Mouse (Mus musculus) ZHBTc4 (cell line): ENCODE data around the gene Gm12355.
"Not testable (repeated sequence)": the region's sequence is repeated elsewhere in the genome, so short reads cannot be mapped to it uniquely, and the experiment has no call there.

ENCODE experiments used
- DNase-seq: peaks from one replicate; pipeline ENCODE4 v3.0.0-alpha.2; 2011; ENCODE audit warnings: low read depth, low spot score

The Gm12355 gene

DNA sequence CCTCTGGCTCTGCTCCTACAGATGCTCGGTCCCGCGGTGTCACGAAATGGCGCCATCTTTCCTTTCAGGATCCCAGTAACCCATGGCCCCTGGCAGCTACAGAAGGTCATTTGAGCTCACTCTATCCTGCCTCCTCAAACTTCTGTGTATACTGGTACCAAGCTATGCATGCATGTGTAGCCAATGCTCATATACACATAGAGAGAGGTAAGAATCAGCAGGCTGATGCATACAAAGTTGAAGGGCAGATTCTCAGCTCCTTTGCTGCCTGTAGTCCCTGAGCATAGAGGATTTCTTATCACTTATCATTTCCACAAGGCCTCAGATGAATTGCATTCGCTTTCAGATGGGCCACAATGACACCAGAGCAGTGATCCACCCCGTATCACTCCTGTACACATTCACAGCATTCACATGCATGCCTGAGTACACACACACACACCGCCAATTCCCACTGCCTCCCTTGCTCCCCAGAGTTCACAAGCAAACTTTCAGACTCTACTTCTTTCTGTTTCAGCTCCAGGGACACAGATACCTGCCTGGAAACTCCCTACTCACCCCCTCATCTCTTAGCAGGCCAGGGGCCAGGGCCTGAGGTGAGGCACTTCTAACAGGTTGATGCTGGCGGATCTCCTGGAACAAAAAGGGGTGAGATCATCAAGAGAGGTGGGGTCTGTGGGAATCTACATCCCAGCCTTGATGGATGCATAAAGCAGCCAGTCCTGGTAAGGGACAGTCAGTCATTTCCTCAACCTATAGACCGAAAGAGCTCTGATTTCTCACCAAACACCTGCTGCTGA, at the start of gene Gm12355, which contains the start of gene Gsdma3:
Gene Gm12355, minus strand, starts transcription at position 51 of the 800 bp plus-strand sequence.
Gene Gsdma3, plus strand, starts transcription at position 750 of the 800 bp plus-strand sequence.
- DNase-seq = no peak

DNA sequence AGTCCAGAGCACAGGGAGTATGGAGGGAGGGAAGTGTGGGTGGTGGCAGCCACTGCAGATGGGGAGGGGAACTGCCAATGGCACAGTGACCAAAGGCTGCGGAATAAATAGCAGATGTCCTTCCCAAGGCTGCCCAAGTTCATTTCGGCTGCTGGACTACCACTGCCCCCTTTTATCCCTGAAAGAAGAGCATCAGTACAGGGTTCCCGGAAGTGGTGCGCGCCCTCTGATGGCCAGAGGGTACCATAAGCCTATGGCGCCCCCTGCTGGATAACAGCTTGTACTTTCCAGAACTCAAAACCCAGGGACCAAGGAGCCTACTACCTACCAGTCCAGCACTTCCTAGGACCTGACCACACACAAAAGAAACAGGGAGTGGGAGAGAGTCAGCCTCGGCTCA, 47.7 kb upstream of the Gm12355 start:
- DNase-seq = peak; percentile 70

DNA sequence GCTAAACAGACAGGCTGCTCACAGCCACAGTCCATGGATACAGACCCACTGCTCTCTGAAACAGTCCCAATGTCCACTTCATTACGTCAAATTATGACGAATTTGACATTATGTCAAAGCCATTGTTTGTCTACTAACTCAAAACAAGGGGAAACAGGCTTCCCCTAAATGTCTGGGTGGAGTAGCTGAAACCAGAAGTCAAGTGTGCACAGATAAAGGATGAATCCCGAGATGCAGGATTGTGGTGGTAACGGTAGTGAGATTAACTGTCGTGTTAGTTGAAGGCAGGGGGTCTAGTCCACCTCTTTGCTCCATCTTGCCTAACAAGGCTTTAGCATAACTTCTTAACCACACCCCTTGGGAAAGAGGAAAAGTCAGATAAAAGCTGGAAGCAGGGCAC, 47.0 kb upstream of the Gm12355 start:
- DNase-seq = no peak

DNA sequence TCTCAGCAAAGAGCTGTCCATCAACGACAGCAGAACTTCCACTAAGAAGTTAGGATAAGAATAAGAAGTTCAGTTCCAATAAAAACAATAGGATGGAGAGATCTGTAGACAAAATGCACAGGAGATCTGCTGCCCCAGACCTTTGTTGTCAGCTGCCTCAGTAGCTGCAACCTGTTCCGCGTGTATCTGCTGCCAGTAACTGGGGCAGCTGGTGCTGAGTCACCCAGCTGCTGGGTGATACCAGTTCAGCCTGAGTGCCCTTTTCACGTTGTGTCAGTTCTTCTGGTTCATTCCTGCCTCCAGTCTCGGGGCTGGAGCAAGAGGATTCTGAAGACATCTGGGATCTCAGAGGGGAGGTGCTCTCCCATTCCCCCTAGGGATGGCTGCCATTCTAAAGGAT, 46.4 kb upstream of the Gm12355 start:
- DNase-seq = no peak

DNA sequence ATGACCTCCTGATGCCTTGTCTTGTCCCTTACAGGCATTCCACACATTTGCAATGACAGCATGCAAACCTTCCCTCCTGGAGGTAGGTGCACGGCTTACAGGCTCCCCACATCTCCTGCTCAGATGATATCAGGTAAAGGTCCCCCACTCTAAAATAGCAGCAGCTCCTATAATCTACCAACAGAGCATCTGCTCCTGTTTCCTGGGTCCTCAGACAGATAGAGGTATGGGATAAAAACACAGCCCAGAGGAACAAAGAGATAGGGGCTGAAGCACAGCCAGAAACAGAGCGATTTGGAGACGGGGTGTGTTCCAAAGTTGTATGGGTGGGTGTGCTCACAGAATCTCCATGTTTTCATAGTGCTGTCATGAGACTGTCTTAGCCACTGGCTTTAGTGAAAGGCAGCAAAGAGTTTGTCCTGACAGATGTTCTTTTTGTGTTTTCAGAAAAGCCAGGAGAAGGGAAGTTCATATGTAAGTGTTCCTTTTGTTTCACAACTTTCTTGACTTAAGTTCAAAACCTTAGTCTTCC, 45.9 kb upstream of the Gm12355 start:
- no peak for DNase-seq

DNA sequence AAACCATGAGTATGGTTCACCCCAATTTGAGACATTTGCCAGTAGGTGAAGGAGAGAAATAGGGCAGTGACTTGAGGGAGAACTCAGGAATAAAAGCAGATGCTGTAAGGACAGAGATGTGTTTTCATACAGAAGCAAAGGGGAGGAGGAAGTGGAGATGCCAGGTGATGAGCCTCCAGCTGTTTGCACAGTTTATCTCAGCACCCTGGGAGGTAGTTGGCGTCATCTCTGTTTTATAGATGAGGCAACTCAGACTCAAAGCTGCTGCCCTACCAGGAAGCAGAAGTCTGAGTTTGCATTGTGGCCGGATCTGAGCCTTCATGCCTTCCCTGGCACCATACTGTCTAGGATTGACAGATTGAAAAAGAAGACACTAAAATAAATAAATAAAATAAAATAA, 43.5 kb upstream of the Gm12355 start:
- no peak for DNase-seq

DNA sequence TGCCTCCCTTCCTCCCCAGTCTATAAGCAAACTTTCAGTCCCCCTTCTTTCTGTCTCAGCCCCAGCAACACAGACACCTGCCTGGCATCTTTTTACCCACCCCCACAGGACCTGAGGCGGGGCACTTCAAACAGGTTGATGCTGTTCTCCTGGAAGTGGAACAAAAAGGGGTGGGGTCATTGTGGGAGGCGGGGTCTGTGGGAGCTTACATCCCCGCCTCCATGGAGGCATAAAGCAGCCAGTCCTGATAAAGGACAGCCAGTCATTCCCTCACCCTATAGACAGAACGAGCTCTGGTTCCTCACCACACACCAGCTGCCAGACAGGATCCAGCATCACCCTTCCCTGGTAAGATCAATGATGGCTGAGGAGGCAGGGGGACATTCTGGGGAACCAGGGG, 38.6 kb upstream of the Gm12355 start, which contains the start of gene Gsdma:
Gene Gsdma, plus strand, starts transcription at position 261 of the 400 bp plus-strand sequence.
- peak; percentile 76 for DNase-seq

DNA sequence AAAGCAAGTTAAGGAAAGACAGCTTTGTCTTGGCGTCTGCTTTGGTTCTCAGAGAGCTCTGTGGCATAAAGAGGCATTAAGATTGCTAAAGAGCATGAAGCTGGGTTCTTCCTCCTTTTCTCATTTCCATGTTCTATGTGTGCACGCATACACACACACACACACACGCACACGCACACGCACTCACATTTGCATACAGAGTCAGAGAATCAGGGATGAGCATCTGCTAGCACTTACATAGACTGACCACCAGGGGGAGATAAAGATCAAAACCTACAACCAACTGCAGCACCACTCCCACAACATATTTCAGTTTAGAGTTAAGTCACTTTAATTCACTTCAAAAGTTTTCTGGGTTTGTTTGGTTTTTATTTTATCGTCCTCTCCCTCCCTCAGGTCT, 35.1 kb upstream of the Gm12355 start:
- peak; percentile 75 for DNase-seq

DNA sequence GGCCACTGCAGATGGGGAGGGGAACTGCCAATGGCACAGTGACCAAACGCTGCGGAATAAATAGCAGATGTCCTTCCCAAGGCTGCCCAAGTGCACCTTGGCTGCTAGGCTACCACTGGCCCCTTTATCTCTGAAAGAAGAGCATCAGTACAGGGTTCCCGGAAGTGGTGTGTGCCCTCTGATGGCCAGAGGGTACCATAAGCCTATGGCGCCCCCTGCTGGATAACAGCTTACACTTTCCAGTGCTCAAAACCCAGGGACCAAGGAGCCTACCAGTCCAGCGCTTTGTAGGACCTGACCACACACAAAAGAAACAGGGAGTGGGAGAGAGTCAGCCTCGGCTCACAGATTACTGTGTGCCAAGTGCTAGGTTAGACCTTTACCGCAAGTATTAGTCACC, 29.6 kb upstream of the Gm12355 start:
- peak; percentile 79 for DNase-seq

DNA sequence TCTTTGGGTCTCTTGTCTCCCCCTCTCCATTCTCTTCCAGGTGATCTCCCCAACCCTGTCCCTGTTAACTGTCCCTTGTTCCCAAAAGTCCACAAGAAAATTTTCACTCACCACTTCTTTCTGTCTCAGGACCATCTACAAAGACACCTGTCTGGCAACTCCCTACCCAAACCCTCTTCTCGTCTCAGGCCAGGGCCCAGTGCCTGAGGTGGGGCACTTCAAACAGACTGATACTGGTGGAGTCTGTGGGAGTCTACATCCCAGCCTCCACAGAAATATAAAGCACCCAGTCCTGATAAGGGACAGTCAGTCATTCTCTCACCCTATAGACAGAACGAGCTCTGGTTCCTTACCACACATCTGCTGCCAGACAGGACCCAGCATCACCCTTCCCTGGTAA, 21.0 kb upstream of the Gm12355 start, which contains the start of gene Gsdma2:
Gene Gsdma2, plus strand, starts transcription at position 301 of the 400 bp plus-strand sequence.
- no peak for DNase-seq

DNA sequence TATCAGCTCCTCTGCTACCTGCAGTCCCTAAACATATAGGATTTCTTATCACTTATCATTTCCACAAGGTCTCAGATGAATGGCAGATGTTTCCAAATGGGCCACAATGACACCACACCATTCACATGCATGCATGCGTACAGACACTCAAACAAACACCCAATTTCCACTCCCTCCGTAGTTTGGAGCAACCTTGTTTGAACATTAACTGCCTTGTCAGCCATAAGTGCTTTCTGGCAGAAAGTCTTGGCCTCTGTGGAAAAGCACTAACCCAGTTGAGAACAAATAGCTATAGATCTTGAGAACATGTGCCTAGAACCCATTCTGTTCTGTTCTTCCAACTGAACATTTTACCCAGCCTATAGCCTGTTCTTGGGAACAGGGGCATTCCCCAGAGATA, 20.5 kb upstream of the Gm12355 start:
- DNase-seq = no peak

DNA sequence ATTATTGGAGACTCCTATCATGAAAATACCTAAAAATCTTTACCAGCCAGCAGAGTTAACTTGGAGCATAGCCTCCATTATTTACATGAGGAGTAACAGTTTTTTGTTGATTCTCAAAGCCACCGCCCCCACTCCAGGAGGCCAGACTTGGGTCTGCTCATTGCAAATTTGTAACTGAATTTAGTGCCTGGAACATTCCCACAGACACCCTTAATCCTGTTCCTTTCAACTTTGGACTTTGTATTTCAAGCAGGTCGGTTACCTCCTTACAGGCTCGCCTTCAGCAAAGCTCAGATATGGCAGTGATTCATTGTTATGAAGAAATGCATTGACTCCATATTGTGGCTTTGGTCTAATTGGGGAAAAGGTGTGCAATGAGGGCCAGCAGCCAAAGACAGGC, 19.3 kb upstream of the Gm12355 start:
- DNase-seq = no peak

DNA sequence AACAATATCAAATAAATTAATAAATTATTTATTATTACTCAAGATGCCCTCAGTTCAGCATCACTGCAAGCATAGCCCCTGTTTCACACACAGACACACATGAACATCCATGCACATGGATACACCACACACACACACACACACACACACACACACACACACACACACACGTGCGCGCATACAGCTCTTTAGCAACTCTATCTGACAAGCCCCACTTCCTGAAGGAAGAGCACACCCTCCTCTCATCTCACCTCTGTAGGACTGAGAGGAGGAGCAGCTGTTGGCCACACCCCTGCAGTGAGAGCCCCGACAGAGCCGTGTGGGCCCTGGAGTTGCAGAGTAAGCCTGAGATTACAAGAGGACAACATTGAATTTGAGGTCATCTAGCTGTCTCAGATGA, 14.6 kb upstream of the Gm12355 start:
- peak; percentile 10 for DNase-seq

DNA sequence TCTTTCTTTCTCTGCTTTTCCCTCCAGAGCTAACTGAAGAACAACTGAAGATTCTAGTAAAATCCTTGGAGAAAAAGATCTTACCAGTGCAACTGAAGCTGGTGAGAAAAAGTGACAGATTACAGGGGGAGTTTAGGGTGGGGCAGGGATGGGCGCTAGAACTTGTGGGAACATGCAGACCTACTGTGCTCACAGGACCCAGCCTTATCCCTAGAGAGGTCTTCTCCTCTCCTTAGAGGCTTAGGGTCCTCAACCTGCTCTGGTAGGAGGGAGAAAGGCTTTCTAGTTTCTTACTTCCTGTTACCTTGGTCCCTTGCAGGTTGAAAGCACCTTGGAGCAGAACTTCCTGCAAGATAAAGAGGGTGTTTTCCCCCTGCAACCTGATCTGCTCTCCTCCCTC, 12.0 kb upstream of the Gm12355 start:
- no peak for DNase-seq

DNA sequence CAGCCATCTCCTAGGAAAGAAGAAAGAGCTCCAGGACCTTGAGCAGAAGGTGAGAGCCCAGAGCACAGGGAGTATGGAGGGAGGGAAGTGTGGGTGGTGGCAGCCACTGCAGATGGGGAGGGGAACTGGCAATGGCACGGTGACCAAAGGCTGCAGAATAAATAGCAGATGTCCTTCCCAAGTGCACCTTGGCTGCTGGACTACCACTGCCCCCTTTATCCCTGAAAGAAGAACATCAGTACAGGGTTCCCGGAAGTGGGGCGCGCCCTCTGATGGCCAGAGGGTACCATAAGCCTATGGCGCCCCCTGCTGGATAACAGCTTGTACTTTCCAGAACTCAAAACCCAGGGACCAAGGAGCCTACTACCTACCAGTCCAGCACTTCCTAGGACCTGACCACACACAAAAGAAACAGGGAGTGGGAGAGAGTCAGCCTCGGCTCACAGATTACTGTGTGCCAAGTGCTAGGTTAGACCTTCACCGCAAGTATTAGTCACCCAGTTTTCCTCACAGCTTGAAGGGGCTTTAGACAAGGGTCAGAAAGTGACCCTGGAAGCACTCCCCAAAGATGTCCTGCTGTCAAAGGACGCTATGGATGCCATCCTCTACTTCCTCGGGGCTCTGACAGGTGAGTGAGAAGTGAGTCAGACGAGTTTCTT, 10.0 kb upstream of the Gm12355 start:
- peak; percentile 55 for DNase-seq

DNA sequence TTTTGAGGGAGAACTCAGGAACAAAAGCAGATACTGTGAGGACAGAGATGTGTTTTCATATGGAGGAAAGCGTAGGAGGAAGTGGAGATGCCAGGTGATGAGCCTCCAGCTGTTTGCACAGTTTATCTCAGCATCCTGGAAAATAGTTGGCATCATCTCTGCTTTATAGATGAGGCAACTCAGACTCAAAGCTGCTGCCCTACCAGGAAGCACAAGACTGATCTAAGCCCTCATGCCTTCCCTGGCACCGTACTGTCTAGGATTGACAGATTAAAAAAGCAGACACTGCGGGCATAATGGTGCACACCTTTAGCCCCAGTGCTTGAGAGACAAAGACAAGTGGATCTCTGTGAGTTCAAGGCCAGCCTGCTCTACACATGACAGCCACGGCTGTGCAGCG, 5.2 kb upstream of the Gm12355 start:
- DNase-seq = no peak

DNA sequence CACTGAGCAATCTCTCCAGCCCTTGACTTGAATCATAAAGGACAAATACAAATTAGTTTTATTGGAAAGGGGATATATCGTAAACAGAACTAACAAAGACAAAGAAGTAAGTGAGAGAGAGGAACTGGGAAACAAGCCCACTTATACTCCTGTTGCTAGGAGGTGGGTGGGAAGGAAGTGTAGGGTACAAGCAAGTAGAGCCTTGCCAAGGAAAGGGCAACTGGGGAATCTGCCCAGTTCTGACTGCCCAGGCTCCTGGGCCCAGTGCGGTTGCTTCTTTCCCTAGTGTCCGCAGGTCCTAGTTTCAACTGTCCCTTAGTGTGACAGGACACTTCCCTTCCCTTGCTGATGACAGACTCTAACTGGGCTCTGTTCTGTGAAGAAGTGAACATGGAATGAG, 3.2 kb upstream of the Gm12355 start:
- DNase-seq = no peak

DNA sequence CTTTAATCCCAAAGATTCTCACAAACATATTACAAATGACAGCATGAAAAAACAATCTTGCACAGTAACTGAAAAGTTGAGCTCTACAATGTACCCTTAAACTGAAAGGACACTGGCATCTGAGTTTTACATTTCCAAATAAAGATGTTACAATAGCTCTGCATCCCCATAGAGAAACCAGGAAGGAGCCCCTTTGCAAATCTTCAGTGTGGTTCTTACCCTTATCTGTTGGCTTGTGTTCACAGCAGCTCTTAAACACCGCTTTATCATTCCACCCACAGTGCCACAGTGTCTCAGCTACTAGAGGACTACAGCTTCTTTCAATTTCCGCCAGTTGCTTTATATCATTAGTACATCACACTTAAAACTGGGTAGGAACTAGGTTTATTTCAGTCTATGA, 1.1 kb downstream of the Gm12355 start:
- not testable (repeated sequence) for DNase-seq

DNA sequence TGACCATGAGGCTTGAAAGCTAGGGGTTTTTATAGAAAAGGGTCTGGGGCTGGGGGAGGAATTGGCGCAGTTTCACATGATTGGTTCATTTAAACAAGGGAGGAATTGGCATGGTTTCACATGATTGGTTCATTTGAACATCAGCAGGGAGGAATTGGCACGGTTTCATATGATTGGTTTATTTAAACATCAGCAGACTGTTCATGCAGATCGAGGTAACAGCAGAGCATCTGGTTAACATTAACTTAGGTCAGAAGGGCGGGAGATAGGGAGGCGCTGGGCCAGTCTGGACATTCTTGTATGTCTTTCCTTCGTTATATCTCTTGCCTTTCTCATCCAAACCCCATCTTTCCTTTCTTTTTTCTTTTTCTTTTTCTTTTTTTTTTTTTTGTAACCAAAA, 1.5 kb downstream of the Gm12355 start:
- not testable (repeated sequence) for DNase-seq

DNA sequence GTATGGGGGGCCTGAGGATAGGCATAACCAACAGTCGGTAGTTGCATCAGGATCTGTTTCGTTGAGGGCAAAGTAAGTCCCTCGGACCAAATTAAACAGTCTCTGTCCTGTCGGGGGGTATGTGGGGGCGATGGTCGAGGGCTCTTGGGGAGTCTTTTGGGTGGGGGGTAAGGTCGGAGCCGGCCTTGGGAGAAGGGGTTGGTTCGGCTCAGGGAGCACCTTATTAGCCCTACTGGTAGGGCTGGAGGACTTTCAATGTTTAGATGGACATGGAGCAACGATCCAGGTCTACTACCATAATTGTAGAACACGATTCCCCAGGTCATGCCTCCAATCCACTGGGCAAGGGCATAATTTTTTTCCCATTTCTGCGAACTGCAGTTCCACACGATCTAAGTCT, 4.7 kb downstream of the Gm12355 start:
- no peak for DNase-seq

DNA sequence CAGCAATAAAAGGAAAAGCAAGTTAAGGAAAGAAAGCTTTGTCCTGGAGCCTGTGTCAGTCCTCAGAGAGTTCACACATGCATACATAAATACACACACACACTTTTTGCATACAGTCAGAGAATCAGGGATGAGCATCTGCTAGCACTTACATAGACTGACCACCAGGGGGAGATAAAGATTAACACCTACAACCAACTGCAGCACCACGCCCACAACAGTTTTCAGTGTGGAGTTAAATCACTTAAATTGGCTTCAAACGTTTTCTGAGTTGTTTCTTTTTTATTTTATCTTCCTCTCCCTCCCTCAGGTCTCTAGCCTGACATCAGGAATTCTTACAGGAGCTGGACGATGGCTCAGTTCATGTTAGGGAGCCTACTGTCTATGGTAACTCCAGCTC, 18.7 kb downstream of the Gm12355 start:
- peak; percentile 78 for DNase-seq

DNA sequence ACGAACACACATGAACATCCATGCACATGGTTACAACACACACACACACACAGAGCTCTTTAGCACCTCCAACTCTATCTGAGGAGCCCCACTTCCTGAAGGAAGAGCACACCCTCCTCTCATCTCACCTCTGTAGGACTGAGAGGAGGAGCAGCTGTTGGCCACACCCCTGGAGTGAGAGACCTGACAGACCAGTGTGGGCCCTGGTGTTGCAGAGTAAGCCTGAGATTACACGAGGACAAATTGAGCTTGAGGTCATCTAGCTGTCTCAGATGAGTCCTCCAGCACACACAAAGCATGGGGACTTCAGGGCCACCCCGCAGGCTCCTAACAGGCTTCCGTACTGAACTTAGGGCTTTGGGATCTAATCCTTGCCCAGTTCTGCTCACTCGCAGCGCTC, 20.6 kb downstream of the Gm12355 start:
- not testable (repeated sequence) for DNase-seq

DNA sequence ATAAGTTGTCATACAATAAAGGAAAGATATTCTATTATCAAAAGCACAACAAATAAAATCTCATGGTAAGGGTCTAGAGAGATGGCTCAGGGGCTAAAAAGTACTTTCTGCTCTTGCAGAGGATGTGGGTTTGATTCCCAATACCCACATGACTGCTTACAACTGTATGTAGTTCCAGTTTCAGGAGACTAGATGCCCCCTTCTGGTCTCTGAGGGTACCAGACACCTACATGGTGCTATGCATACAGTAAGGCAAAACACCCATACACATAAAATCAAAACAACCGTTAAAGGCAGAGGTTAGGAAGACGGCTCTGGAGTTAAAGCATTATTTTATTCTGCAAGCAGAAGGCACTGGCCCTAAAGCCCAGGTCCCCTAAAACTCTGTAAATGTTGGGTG, 21.5 kb downstream of the Gm12355 start:
- DNase-seq = no peak
